Comparison of ENCODE assay signal across 20 mouse cellular contexts in genomic region chr7:113183787-113184186, GRCm38 (mm10). TPM values are rescaled to one million over a fixed set of nuclear protein-coding genes. Genes with fewer than 3 reads are reported as not detected.
A peak's percentile ranks its signal among the peaks of the same experiment; 100 is the strongest.
DNase-seq lines count a peak whose midpoint lies in the region; ATAC-seq and TF ChIP-seq lines count a peak whose summit lies in the region.
"Had no signal": no experiment of that assay in that cellular context is flagged by ENCODE, and none has a peak within 500 bp of the region (broad histone marks: within the 10 kb centered on the region; RNA-seq: fewer than 3 reads in every experiment).

No protein-coding gene starts in this region.

- no peak overlapping the region for H3K4me3 ChIP-seq in bone marrow macrophage, adult 2 months (ENCODE audit: insufficient read depth, low read length)
- H3K4me3 ChIP-seq in lung, postnatal 0 days (ENCODE audit: low read depth, low read length), result no peak overlapping the region
- no peak overlapping the region for H3K4me3 ChIP-seq in forebrain, embryonic 13.5 days
- H3K4me3 ChIP-seq: embryonic facial prominence, embryonic 13.5 days; heart, embryonic 13.5 days; hindbrain, embryonic 15.5 days had no signal

- H3K4me1 ChIP-seq in bone marrow macrophage, adult 2 months (ENCODE audit: control insufficient read depth, insufficient read depth, low read length), result peaks cover 71% of the 10 kb centered on the region
- H3K4me1 ChIP-seq in lung, postnatal 0 days (ENCODE audit: insufficient read depth, low read depth, low read length), result no peaks in the 10 kb centered on the region
- H3K4me1 ChIP-seq in forebrain, embryonic 13.5 days, result no peaks in the 10 kb centered on the region
- H3K4me1 ChIP-seq: embryonic facial prominence, embryonic 13.5 days; hindbrain, embryonic 15.5 days had no signal

- peak overlapping the region; percentile 45; the same call in 1 of the 2 replicates for H3K27ac ChIP-seq in bone marrow macrophage, adult 2 months (ENCODE audit: insufficient read depth, low read depth, low read length)
- no peak overlapping the region for H3K27ac ChIP-seq in lung, postnatal 0 days (ENCODE audit: low read length)
- no peak overlapping the region for H3K27ac ChIP-seq in forebrain, embryonic 13.5 days
- H3K27ac ChIP-seq: embryonic facial prominence, embryonic 13.5 days; heart, embryonic 13.5 days; hindbrain, embryonic 15.5 days had no signal

- H3K9me3 ChIP-seq in lung, postnatal 0 days (ENCODE audit: low read length), result no peaks in the 10 kb centered on the region
- no peaks in the 10 kb centered on the region for H3K9me3 ChIP-seq in forebrain, embryonic 13.5 days (replicated peaks)
- H3K9me3 ChIP-seq: embryonic facial prominence, embryonic 13.5 days; heart, embryonic 13.5 days; hindbrain, embryonic 15.5 days had no signal

- ATAC-seq in lung, postnatal 0 days, result no peak
- no peak for ATAC-seq in forebrain, embryonic 13.5 days
- ATAC-seq: forebrain, embryonic 14.5 days; inflammation-experienced regulatory T-cells, adult 6 months; intestine, postnatal 0 days; Patski had no signal

- TF ChIP-seq POLR2A in bone marrow macrophage, adult 2 months (IDR thresholded peaks at IDR 0.05; ENCODE audit: borderline replicate concordance, low read depth, low read length), result no peak

- no peak overlapping the region for H3K4me2 ChIP-seq in lung, postnatal 0 days (replicated peaks; ENCODE audit: low read depth, low read length)
- no peak overlapping the region for H3K4me2 ChIP-seq in forebrain, embryonic 13.5 days
- H3K4me2 ChIP-seq: embryonic facial prominence, embryonic 13.5 days; heart, embryonic 13.5 days; hindbrain, embryonic 15.5 days had no signal

- TF ChIP-seq CTCF in bone marrow macrophage, adult 2 months (IDR thresholded peaks at IDR 0.05; ENCODE audit: low read depth, low read length), result no peak
- TF ChIP-seq CTCF in lung, postnatal 0 days (IDR thresholded peaks at IDR 0.05), result no peak

- WGBS in lung, postnatal 0 days, result 77% methylated on average over 8 of the region's 8 CpGs
- 93% methylated on average over 8 of the region's 8 CpGs for WGBS in forebrain, embryonic 13.5 days

- peak; percentile 66 for DNase-seq in 3T3-L1 (ENCODE audit: low read depth, low spot score)
- DNase-seq in CD4-positive, CD25-positive, alpha-beta regulatory T cell, adult 2 months (ENCODE audit: low read depth, low spot score), result peak; percentile 3
- no peak for DNase-seq in lung, postnatal 0 days (ENCODE audit: low spot score)
- DNase-seq in thymus, postnatal 10 days (ENCODE audit: low spot score in 2 of 2), result no peak
- DNase-seq: adrenal gland, adult 8-10 months; cerebellum, adult 18-20 months; cerebellum, adult 9-11 months; cerebellum, postnatal 36 days; gastrocnemius, postnatal 36 days; heart, adult 11 months; heart, postnatal 36 days had no signal

- no peaks in the 10 kb centered on the region for H3K36me3 ChIP-seq in lung, postnatal 0 days (ENCODE audit: insufficient read depth, low read length)
- no peaks in the 10 kb centered on the region for H3K36me3 ChIP-seq in forebrain, embryonic 13.5 days (ENCODE audit: poor library complexity, severe bottlenecking)
- H3K36me3 ChIP-seq: embryonic facial prominence, embryonic 13.5 days; heart, embryonic 13.5 days; hindbrain, embryonic 15.5 days had no signal

- no peak for TF ChIP-seq EP300 in lung, postnatal 0 days (IDR thresholded peaks at IDR 0.05)

- H3K9ac ChIP-seq in lung, postnatal 0 days (replicated peaks; ENCODE audit: low read depth), result no peak overlapping the region
- H3K9ac ChIP-seq in forebrain, embryonic 13.5 days, result no peak overlapping the region
- H3K9ac ChIP-seq: embryonic facial prominence, embryonic 13.5 days; heart, embryonic 13.5 days; hindbrain, embryonic 15.5 days had no signal

- no peaks in the 10 kb centered on the region for H3K27me3 ChIP-seq in lung, postnatal 0 days (replicated peaks; ENCODE audit: insufficient read depth, low read length)
- no peaks in the 10 kb centered on the region for H3K27me3 ChIP-seq in forebrain, embryonic 13.5 days
- H3K27me3 ChIP-seq: embryonic facial prominence, embryonic 13.5 days; heart, embryonic 13.5 days; hindbrain, embryonic 15.5 days; Patski had no signal

RNA-seq across cellular contexts. Expression of gene Arntl, which starts 23.5 kb away (rescaled TPM):
- 11.2 and 12.6 TPM in 2 replicates for polyA plus RNA-seq in bone marrow macrophage, adult 2 months (2012; ENCODE audit: insufficient read depth, insufficient read length, missing spikeins)
- polyA plus RNA-seq in lung, postnatal 0 days (2015; fragmentation: Nextera tagmentation; extraction: Ambion mirVana), result 12.7 and 13.4 TPM in 2 replicates
- polyA plus RNA-seq in forebrain, embryonic 13.5 days (2015; fragmentation: Nextera tagmentation; extraction: Ambion mirVana), result 9.5 and 10.1 TPM in 2 replicates

Comparison
In these comparisons a context has a peak if more than half of its experiments do, and no peak if none do; other contexts are left out.
1. DNase-seq: peak in 3T3-L1 (single experiment) and CD4-positive, CD25-positive, alpha-beta regulatory T cell, adult 2 months (single experiment); none in lung, postnatal 0 days (single experiment) and thymus, postnatal 10 days (0 of 2).